Mouse (Mus musculus): ENCODE measurements around the gene B9d1.

DNA sequence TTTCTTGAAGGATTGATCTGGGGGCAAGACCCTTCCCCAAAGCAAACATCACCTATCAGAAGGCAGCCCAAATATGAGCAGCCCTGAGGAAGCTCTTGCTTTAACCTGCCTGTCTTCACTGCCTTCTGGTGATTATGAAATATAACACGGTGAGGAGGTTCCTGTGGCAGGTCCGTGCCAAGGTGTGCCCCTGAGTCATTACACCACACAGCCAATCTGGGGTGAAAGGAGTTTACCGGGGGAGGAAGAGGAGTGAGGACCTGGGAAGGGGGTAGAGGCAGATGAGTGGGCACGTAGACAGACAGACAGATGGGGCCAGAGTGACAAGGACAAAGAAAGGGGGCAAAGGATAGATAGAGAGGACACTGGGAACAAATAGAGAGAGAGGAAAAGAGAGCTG, 31.3 kb upstream of the B9d1 start:
- no peak for TF ChIP-seq POLR2A (IDR thresholded peaks at IDR 0.05; ENCODE audit: low read depth, low read length)
- TF ChIP-seq CTCF (conservative IDR thresholded peaks at IDR 0.05; ENCODE audit: insufficient read depth, insufficient read length, low read depth, low read length), result no peak
